Mouse (Mus musculus) thymus, postnatal 36 days (tissue): ENCODE data around the gene Gm10306.

Experiments
- DNase-seq, 2 experiments: peaks; one replicate each; pipeline ENCODE4 v3.0.0; 2022; ENCODE audit warnings: mixed read lengths in 2 of 2

Gm10306 gene

DNA sequence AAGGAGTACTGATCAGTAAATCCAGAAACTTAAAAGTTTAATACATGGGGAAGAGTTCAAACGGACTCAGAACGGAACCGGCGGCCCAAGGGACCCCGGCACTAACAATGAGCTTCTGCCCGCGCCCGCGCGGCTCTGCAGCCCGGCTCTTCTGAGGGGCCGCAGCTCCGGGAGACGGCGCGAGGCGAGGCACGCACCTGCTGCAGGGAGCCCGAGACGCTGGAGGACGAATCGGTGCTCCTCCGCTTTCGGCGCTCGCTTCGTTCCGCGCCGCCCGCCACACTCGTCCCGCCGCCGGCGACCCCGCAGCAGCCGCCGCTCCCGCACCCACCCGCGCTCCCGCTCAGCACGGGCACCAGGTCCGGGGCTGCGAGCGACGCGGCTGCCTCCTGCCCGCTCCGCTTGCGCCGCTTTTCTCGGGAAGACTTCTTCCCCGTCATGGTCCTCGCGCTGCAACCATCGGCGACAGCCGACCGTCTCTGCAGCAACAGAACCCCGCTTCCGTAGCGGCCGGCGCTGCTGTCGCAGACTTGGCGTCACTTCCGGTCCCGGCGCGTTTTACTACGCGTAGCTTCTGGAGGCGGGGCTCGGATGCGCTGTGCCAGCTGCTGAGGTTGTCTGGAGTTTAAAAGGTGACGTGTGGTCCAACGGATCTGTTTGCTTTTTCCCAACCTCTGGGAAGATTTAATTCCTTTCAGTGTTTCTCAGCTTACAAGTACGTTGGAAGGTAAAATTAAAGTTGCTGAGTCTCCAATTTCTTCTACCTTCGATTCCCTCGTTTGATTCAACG lies at the start of gene Gm10306, which contains the start of gene Caap1:
Gene Gm10306 (plus strand): TSS at position 282 of the 790 bp plus-strand sequence.
Gene Caap1 (minus strand): TSS at position 532 of the 790 bp plus-strand sequence.
- peak; percentile 91 to 92 for DNase-seq

DNA sequence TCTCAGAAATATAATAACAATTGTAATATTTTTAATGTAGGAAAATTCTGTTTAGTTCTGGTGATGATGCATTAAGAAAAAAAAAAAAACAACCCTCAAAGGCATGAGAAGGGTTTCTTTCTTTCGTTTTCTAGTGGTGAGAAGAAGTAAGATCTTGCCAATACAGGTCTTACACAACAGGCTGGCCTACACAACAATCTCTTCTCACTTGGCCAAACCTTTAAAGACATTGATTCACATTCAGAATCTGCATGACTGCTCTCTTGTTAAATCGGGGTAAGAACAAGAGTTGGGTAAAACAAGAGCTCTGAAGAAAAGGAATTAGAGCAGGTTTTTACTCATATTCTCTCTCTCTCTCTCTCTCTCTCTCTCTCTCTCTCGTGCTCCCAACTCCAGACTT lies 41.0 kb upstream of the Gm10306 start:
- no peak for DNase-seq

DNA sequence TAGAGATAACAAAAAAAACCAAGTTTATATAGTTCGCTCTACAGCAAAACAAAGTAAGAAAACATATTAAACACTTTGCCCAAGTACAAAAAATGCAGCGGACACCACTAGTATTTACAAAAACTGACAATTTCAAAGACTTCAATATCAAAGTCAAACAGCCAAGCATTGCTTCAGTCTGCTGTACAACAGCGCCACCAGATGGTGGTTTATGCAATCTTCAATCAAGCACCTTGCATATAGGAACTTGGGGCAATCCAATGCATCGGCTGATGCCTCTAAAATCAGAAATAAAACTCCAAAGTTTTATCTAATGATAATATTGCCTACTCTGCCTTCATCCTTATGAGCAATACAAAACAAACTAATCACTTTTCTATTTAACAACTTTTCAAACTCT lies 38.7 kb upstream of the Gm10306 start:
- DNase-seq, result peak; percentile 5 to 11

DNA sequence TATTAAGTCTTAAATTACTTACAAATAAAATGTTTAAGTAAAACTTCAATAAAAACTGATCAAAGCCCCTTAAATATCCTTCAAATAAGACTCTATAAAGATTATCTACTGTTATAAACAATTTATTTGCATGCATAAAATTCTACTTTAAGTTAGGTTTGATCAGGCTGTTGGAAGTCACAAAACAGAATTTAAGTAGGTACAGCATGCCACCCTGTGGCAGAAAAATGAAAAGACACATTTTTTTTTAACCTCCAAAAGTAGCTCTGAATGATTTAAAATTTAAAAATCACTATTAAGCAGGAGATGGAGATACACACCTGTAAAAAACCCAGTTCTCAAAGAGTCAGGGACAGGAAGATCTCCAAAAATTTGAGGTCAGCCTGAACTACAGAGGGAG lies 33.0 kb upstream of the Gm10306 start:
- no peak for DNase-seq

DNA sequence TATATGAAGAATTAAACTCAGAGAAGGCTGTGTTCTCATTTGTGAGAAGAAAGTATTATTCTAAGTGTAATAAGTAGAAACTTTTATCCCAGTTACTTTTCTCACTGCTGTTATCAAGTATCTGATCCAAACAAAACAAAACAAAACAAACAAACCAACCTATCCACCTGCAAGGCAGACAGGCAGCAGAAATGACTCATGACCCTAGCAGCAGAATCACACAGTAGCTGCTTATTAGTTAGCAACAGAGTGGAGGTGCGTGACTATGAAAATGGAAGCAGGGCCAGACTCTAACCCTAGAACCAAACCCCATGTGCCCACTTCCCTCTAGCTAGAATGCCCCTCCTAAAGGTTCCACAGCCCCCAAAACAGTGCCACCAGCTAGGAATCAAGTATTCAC lies 26.9 kb upstream of the Gm10306 start:
- DNase-seq, result no peak

DNA sequence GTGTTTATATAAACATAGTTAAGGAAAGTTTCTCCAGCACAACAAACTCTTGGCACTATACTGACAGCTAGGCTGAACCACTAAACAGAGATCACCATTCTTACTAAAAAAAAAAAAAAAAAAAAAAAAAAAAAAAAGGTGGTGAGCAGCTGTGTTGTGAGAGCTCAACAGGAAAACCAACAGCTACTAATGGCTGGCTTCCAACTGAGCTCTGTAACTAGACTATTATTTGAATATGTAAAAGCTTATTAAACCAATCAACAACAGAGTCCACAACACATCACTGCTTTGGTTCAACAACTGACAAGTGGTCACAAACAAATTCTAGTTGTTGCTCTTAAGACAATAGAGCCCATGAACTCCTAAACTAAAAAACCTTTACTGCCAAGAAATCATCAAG lies 23.1 kb upstream of the Gm10306 start:
- no peak for DNase-seq

DNA sequence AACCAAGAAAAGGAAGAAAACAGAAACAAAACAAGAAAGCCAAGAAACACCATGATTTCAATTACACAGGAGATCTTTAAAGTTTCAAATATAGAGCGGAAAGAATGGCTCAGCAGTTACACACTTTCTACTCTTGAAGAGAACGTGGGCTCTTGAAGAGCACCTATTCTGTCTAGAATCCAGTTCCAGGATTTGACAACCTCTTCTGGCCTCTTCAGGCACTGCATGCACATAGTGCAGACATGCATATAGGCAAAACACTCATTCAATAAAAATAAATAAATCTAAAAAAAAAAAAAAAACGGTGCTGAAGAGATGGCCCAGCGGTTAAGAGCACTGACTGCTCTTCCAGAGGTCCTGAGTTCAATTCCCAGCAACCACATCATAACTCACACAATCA lies 13.3 kb upstream of the Gm10306 start:
- no peak for DNase-seq

DNA sequence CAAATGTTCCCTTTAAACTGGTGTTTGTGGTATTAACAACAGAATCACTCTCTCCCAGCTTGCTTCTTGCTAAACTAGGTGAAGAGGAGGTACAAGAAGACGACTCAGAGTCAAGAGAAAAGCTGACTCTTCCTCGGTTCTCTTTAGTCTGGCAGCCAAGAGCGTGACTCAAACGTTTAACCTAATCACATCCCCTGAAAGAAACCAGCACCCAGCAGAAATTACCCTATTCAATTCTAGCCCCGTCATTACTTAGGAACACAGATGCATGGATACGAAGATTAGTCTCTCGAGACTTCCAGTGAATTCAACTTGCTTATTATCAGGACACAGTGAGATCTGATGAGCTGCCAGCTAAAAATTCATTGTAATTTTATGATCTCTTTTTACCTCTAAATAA lies 12.0 kb upstream of the Gm10306 start:
- no peak for DNase-seq

DNA sequence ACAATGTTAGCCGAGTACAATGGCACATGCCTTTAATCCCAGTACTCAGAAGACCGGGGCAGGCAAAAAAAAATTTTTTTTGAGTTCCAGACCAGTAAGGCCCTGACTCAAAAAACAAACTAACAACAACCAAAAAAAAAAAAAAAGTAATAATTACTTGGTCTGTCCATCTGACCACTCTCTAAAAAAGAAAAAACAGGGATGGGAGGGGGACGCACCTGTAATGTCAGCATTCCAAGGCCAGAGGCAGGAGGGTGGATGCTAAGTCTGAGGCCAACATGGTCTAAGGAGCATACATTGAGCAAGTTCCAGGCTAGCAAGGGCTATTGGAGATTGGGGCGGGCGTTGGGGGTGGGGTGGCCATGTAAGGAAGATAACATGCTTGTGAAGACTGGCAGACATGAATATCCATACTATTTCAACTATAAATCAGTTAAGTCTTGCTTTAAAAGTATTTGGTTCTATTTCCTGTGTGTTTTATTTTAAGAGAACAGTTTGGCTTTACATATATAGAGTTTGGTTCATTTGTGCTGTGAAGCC lies 1.3 kb upstream of the Gm10306 start:
- no peak for DNase-seq

DNA sequence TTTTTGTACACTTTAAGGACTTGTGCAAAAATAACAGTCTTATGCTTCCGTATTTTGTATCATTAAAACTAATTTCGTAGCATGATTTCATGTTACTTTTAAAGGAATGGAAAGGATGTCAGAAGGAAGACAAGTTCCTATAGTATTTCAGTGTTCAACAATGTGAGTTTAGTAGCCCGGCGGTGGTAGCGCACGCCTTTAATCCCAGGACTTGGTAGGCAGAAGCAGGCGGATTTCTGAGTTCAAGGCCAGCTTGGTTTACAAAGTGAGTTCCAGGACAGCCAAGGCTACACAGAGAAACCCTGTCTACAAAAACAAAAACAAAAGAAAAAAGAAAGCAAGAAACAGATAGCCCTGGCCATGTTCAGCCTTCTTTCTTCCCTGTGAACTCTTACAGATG lies 799 bp downstream of the Gm10306 start:
- DNase-seq, result peak in 1 of 2 experiments; percentile 6

DNA sequence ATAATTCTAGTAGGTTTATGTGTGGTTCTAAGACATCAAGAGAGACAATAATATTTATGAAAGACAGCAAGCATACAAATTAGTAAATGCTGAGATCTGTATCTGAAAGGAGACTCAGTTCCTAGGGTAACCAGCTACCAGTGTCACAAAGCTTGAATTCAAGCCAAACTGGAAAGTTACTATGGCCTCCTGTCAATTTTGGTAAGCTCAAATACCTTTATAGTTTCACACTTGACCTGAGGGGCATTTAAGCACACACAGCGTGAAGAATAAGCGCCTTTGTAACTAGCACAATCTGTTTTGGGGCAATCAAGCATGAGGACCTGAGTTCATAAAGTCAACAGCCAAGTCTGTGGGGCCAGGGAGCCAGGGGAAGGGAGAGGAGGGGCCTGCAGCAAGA lies 2.9 kb downstream of the Gm10306 start:
- DNase-seq, result no peak

DNA sequence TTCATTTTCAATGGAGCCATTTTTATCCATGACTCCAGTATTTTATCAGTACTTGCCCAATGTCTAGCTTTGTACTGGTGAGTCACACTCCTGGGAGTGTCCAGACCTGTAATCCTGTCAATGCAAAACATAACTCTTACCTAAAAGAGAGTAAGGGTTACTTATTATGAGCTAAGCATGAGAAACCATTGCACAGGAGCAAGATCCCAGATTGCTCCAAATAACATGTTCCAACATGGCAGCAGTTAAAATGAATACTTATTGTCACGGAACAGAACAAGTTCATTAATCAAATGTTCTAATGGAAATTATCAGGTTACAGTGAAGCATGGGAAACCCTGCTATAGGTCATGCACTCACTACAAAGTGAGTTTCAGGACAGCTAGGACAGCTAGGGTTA lies 4.0 kb downstream of the Gm10306 start:
- DNase-seq, result no peak

DNA sequence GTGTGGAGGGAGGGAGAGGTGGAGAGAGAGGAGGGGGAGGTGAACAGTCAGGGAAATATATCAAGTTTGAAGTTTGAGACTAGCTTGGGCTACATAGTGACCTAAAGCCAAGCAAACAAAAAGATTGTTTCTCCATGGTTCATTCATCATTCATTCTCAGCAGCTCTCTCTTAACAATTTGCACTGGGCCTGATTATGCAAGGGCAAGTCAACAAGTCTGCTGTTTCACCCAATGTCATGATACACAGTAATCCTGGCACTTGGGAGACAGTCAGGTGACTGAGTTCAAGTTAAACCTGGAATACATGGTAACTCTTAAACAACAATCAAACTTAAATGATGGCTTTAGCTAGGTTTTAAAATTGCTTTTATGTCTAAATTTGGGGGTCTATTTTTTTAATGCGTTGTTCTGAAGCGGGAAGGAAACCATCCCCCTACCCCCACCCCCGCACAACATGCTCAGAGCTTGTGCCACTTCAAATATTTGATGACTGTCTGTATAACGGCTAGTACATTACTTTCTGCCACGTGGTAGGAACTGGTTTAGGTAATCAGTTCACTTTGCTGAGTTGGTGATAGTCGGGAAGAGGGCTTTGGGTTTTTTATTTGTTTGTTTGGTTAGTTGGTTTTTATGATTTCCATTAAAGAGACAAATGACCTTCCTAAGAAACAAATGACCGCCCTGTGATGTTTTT lies 5.8 kb downstream of the Gm10306 start:
- DNase-seq, result no peak

DNA sequence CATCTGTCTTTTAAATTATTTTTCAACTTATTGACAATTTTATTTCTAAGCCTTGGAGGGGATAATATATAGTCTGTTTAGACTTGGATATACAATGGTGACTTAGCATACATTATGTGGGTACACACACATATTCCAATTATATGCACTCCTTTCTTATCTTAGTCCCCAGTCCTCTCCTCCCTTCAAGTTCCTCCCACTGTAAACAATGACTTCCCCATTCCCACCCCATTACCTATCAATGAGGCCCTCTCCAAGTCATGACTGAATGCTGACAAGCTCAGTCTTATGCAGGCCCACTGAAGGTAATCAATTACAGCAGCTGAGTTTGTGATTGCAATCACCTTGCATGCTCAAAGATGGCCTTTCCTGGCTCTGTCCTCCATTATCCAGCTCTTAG lies 8.0 kb downstream of the Gm10306 start:
- DNase-seq, result no peak

DNA sequence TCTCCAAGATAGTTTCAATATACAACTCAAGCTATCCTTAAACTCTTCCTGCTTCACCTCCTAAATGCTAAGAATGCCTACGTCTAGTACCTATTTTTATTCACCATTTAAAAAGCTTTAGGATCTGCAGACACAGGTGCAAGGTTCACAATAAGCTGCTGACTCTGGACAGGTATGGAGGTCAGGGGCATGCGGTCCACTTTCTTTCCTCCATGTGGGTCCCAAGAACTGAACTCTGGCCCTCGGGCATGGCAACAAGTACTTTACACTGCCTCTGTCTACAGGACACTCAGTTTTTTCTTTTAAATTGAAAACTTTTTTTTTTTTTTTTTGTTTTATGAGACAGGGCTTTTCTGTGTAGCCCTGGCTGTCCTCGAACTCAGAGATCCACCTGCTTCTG lies 16.3 kb downstream of the Gm10306 start:
- DNase-seq, result no peak

DNA sequence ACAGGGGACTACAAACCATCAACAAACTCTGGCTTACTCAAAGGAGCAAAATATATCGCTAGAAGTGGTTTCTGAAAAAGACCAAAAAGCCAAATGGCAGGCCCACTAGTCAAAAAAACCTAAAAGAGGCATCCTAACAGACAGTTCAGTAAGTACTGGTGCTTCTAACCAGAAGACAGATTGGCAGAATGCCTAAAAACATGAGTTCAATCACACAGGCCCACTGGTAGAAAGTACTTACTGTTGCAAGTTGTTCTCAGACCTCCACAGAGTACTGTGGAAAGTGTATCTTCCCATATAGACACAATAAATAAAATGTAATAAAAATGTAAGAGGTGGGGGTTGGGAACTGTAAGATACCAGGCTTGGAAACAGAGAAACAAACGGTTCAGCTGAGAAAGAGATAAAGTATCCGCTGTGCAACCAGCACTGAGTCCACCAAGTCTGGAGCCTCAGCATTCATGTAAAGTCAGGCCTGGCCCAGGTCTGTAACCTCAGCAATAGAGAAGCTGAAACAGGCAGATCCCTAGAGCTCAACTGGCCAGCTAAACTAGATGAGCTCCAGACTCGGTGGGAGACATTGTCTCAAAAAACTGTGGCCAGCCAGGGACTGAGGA lies 35.5 kb downstream of the Gm10306 start:
- DNase-seq, result no peak

DNA sequence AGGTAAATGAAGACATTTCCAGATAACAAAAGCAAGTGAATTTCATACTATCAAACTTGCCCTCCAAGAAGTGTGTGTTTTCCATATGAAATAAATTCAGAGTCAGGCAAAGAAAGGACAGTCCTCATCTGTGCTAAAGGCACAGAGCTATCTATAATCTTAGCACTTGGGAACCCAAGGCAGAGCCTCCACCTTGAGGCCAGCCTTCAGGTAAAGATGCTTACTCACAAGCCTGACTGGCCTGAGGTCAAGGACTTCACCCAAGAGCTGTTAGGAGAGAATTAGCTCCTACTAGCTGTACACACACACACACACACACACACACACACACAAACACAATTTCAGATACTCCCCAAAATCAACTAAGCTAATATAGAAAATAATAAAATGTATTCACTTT lies 36.4 kb downstream of the Gm10306 start:
- DNase-seq, result no peak

DNA sequence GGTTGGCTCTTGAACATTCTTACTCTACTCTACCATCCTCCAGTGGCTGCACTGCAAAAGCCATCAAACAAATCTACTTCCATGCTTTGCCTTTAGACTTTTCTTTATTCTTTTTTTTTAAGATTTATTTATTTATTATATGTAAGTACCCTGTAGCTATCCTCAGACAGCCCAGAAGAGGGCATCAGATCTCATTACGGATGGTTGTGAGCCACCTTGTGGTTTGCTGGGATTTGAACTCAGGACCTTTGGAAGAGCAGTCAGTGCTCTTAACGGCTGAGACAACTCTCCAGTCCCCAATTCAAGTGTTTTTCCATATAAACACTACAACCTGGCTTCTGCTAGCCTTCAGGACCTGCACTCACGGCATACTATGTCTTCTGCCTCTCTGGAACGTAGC lies 45.0 kb downstream of the Gm10306 start:
- DNase-seq, result no peak

DNA sequence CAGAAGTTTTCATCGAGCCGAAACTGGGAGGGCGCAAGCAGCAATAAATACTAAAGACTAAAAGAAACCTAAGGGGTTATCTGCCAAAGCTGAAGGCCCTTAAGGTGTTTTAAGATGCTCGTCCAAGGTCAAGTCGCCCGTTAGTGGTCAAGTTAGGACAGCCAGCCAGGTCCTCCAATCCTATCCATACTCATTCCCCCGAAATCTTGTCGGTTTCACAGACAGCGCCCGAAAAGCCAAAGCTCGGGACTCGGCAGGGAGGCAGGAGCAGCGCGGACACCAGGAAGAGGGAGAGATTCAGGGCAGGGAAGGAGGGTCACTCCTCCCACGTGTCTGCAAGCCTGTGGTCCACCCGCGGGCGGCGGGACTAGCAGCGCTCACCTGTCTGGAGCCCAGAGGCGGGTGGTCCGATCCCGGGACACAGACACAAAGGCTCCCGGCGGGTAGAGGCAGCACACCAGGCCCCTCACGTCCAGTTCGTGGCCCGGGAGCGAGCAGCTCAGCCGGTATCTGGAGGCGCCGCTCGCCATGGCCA lies 46.2 kb downstream of the Gm10306 start:
- DNase-seq, result no peak

DNA sequence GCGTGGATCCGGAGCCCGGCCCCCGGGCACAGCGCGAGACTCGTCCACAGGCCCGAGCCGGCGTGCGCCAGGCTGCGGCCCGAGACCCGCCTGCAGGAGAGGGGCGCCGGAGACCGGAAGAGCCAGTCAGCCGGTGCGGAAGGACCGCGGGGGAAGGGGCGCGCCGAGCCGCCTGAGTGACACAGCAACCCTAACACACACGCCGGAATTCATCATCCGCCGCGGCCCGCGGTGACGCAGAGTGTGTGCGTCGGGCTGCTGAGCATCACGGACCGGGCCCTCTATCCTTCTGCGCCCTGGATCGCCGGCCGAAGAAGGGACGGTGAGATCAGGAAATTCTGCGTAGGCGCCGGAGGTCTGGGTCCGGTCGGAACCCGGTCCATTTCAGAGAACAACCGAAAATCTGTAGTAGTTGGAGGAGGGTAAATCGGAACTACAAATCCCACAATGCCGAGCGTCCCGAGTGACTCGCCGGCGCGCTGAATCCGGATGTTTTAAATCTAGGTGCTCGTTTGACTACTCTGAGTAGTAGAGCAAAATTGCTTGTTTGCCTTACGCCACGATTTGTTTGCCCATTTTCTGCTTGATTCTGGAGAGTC lies 46.8 kb downstream of the Gm10306 start, which contains the start of gene Plaa:
Gene Plaa (minus strand): TSS at position 214 of the 599 bp plus-strand sequence.
- peak; percentile 89 to 91 for DNase-seq

DNA sequence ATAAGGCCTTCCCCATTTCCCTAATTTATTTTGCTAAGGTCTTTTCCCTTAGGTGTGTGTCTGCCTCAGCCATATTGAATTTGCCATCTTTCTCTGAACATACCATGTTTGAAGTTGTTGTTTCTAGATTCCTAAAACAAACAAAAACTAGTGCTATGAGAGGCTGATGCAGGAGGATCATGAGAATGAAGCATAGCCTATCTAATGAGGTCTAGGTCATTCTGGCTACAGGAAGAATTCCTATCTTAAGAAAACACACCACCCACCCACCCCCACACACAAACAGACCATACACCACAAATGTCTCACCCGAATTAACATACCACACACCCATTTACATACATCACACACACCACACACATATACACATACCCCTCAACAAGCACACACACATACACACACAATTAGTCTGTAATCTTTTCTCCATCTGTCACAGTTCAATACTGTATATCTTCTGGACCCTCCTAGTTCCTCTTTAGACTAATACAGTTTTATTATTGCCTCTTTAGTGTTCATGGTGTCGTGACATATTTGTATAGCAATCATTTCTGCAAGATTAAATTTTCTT lies 48.2 kb downstream of the Gm10306 start:
- no peak for DNase-seq

DNA sequence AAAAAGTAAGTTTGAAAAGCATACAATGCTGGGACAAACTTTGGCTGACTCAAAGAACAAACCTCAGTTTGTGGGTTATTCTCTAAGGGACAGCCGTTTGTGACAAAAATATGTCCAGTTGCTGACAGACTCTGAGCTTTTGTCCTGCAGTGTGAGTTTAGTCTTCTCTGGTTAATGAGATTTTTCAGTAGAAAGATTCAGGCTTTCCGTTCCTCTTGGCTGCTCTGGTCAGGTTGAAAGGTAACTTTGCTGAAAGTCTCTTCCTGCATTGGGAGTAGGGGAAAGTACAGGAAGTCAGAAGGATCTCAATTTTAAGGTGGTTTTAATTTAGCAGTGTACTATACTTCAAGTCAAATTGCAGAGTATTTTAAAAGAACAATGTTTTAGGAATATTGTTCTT lies 49.2 kb downstream of the Gm10306 start:
- no peak for DNase-seq
